Mouse (Mus musculus) megakaryocyte, embryonic 14.5 days (primary cell): Measurements from ENCODE around the gene Tmie. TPM values are rescaled to one million over a fixed set of nuclear protein-coding genes. Genes with fewer than 3 reads are reported as not detected.

Source experiments
- H3K27me3 ChIP-seq: replicated peaks from 2 replicates; pipeline ENCODE3; 2012; ENCODE audit warnings: inconsistent platforms
- H3K36me3 ChIP-seq: replicated peaks from 2 replicates; pipeline ENCODE3; 2012; ENCODE audit warnings: low read length, inconsistent platforms, mixed read lengths
- H3K4me1 ChIP-seq: 2 replicates; pipeline ENCODE4 v1.6.1; 2012; ENCODE audit warnings: inconsistent platforms
- H3K4me3 ChIP-seq: replicated peaks from 2 replicates; pipeline ENCODE3; 2012; ENCODE audit warnings: moderate library complexity, mild to moderate bottlenecking, inconsistent platforms
- H3K9me3 ChIP-seq: 2 replicates; pipeline ENCODE4 v1.6.1; 2012; ENCODE audit warnings: inconsistent platforms
- FLI1 ChIP-seq: IDR thresholded peaks from 2 replicates; pipeline ENCODE4 v1.6.1; 2012; ENCODE audit warnings: low read length, inconsistent platforms, mixed read lengths
- GATA1 ChIP-seq: IDR thresholded peaks from 3 replicates; pipeline ENCODE4 v1.6.1; 2012; ENCODE audit warnings: mixed read lengths, low read length, inconsistent platforms, borderline replicate concordance
- polyA plus RNA-seq: library from polyadenylated mRNA; stranded (reverse); fragments of >175 nt; gene quantifications from 2 replicates; pipeline ENCODE4 v1.2.3, GENCODE M21; 2012; ENCODE audit warnings: low replicate concordance; ENCODE audit not compliant: insufficient read depth

Tmie gene
- polyA plus RNA-seq, 1 experiment, result 2.2 TPM

GRCm38 (mm10) chr9:110890026-110890783 lies 10.3 kb upstream of the Tmie start:
- Histone ChIP-seq H3K4me1 (peaks cover 61% of the 10 kb centered on the region), H3K4me3 (no peak overlapping the region)
- TF ChIP-seq GATA1 (no peak), FLI1 (no peak)

GRCm38 (mm10) chr9:110888935-110889334 lies 9.0 kb upstream of the Tmie start:
- H3K4me1 ChIP-seq, result peaks cover 65% of the 10 kb centered on the region
- peaks cover 89% of the 10 kb centered on the region for H3K36me3 ChIP-seq
- no peak overlapping the region for H3K4me3 ChIP-seq
- H3K9me3 ChIP-seq, result no peaks in the 10 kb centered on the region
- TF ChIP-seq GATA1 (no peak), FLI1 (no peak)
- H3K27me3 ChIP-seq, result peaks cover 26% of the 10 kb centered on the region

More at GRCm38 (mm10) chr9:110890026-110890783, 10.3 kb upstream of the Tmie start:
- Histone ChIP-seq H3K36me3 (peaks cover 88% of the 10 kb centered on the region), H3K27me3 (peaks cover 21% of the 10 kb centered on the region), H3K9me3 (no peaks in the 10 kb centered on the region)

- Histone ChIP-seq H3K4me1 (peaks cover 72% of the 10 kb centered on the region), H3K36me3 (peaks cover 83% of the 10 kb centered on the region), H3K27me3 (peaks cover 25% of the 10 kb centered on the region), H3K9me3 (no peaks in the 10 kb centered on the region), H3K4me3 (peak overlapping the region; percentile 59)
- TF ChIP-seq GATA1 (no peak), FLI1 (no peak)
Measured at GRCm38 (mm10) chr9:110887388-110888303, 7.7 kb upstream of the Tmie start.

GRCm38 (mm10) chr9:110881953-110882352 lies 2.0 kb upstream of the Tmie start:
- H3K4me3 ChIP-seq, result no peak overlapping the region
- no peaks in the 10 kb centered on the region for H3K9me3 ChIP-seq
- peaks cover 49% of the 10 kb centered on the region for H3K27me3 ChIP-seq
- TF ChIP-seq GATA1 (no peak), FLI1 (no peak)
- H3K36me3 ChIP-seq, result peaks cover 41% of the 10 kb centered on the region
- H3K4me1 ChIP-seq, result peaks cover 84% of the 10 kb centered on the region

GRCm38 (mm10) chr9:110880772-110881171 lies 859 bp upstream of the Tmie start:
- Histone ChIP-seq H3K9me3 (no peaks in the 10 kb centered on the region), H3K27me3 (peaks cover 48% of the 10 kb centered on the region), H3K4me1 (peaks cover 77% of the 10 kb centered on the region), H3K4me3 (peak overlapping the region; percentile 94), H3K36me3 (peaks cover 31% of the 10 kb centered on the region)
- no peak for TF ChIP-seq GATA1
- no peak for TF ChIP-seq FLI1

- peaks cover 43% of the 10 kb centered on the region for H3K27me3 ChIP-seq
- H3K36me3 ChIP-seq, result peaks cover 24% of the 10 kb centered on the region
- H3K4me1 ChIP-seq, result peaks cover 82% of the 10 kb centered on the region
- H3K4me3 ChIP-seq, result peak within 1 kb of the TSS; percentile 94
- no peak for TF ChIP-seq GATA1
- no peak for TF ChIP-seq FLI1
- H3K9me3 ChIP-seq, result no peaks in the 10 kb centered on the region
Measured at GRCm38 (mm10) chr9:110879191-110879920, 557 bp downstream of the Tmie start, which contains the start of gene Als2cl. TSS of gene Als2cl (plus strand) at chr9:110879870.

- Histone ChIP-seq H3K27me3 (peaks cover 54% of the 10 kb centered on the region), H3K9me3 (no peaks in the 10 kb centered on the region), H3K36me3 (peaks cover 17% of the 10 kb centered on the region), H3K4me3 (peak overlapping the region; percentile 86), H3K4me1 (peaks cover 88% of the 10 kb centered on the region)
- TF ChIP-seq FLI1, result no peak
- TF ChIP-seq GATA1, result no peak
Measured at GRCm38 (mm10) chr9:110877888-110878287, 2.0 kb downstream of the Tmie start.

- Histone ChIP-seq H3K4me1 (peaks cover 87% of the 10 kb centered on the region), H3K27me3 (peaks cover 58% of the 10 kb centered on the region), H3K36me3 (peaks cover 15% of the 10 kb centered on the region), H3K4me3 (peak overlapping the region; percentile 70), H3K9me3 (no peaks in the 10 kb centered on the region)
- TF ChIP-seq GATA1, result no peak
- TF ChIP-seq FLI1, result no peak
Measured at GRCm38 (mm10) chr9:110877353-110877752, 2.6 kb downstream of the Tmie start.

- no peak overlapping the region for H3K4me3 ChIP-seq
- peaks cover 14% of the 10 kb centered on the region for H3K36me3 ChIP-seq
- peaks cover 71% of the 10 kb centered on the region for H3K4me1 ChIP-seq
- H3K9me3 ChIP-seq, result no peaks in the 10 kb centered on the region
- no peak for TF ChIP-seq GATA1
- no peak for TF ChIP-seq FLI1
- H3K27me3 ChIP-seq, result peaks cover 46% of the 10 kb centered on the region
Measured at GRCm38 (mm10) chr9:110875288-110875695, 4.6 kb downstream of the Tmie start.
